Mouse (Mus musculus): Measurements from ENCODE around the gene Myo1b. TPM values are rescaled to one million over a fixed set of nuclear protein-coding genes. Genes with fewer than 3 reads are reported as not detected.

The Myo1b gene
- polyA plus RNA-seq, 1 experiment from 2014 or later, result 117 TPM

GRCm38 (mm10) chr1:51855541-51856244 is 60.2 kb downstream of the Myo1b start:
- ATAC-seq (ENCODE audit: insufficient read depth) (no peak), DNase-seq (peak; percentile 57)
- WGBS, result 33% methylated on average over 10 of the region's 10 CpGs
- Histone ChIP-seq H3K27me3 (ENCODE audit: insufficient read depth, low read length) (no peaks in the 10 kb centered on the region), H3K4me2 (no peak overlapping the region), H3K27ac (ENCODE audit: low read depth) (peak overlapping the region; percentile 30; the same call in 1 of the 2 replicates), H3K9ac (no peak overlapping the region), H3K36me3 (ENCODE audit: insufficient read depth) (peaks cover 11% of the 10 kb centered on the region; the same call in 1 of the 2 replicates), H3K4me1 (ENCODE audit: insufficient read depth) (peaks cover 6% of the 10 kb centered on the region), H3K4me3 (ENCODE audit: low read depth, low read length) (no peak overlapping the region), H3K9me3 (ENCODE audit: low read depth, low read length) (no peaks in the 10 kb centered on the region)
- no peak for TF ChIP-seq CTCF (IDR thresholded peaks at IDR 0.05; ENCODE audit: low read depth)

GRCm38 (mm10) chr1:51852314-51852713 is 63.6 kb downstream of the Myo1b start:
- peaks cover 13% of the 10 kb centered on the region for H3K4me1 ChIP-seq (ENCODE audit: insufficient read depth)
- H3K4me2 ChIP-seq, result no peak overlapping the region
- H3K9me3 ChIP-seq (ENCODE audit: low read depth, low read length), result no peaks in the 10 kb centered on the region
- no peak overlapping the region for H3K27ac ChIP-seq (ENCODE audit: low read depth)
- ATAC-seq (ENCODE audit: insufficient read depth), result peak; percentile 19; the same call in 1 of the 2 replicates
- no peak overlapping the region for H3K4me3 ChIP-seq (ENCODE audit: low read depth, low read length)
- no peak for TF ChIP-seq CTCF (IDR thresholded peaks at IDR 0.05; ENCODE audit: low read depth)
- H3K36me3 ChIP-seq (ENCODE audit: insufficient read depth), result peaks cover 3% of the 10 kb centered on the region; the same call in 1 of the 2 replicates
- WGBS, result 60% methylated on average over 5 of the region's 5 CpGs
- DNase-seq, result peak; percentile 59
- H3K27me3 ChIP-seq (ENCODE audit: insufficient read depth, low read length), result no peaks in the 10 kb centered on the region
- no peak overlapping the region for H3K9ac ChIP-seq

- Histone ChIP-seq H3K4me2 (peak overlapping the region; percentile 20; the same call in 1 of the 2 replicates), H3K27ac (ENCODE audit: low read depth) (peak overlapping the region; percentile 55)
These were observed 66.2 kb downstream of the Myo1b start for GRCm38 (mm10) chr1:51849570-51850211.

GRCm38 (mm10) chr1:51845264-51846036 is 70.4 kb downstream of the Myo1b start:
- no peak overlapping the region for H3K4me2 ChIP-seq
- H3K36me3 ChIP-seq (ENCODE audit: insufficient read depth), result no peaks in the 10 kb centered on the region
- H3K4me3 ChIP-seq (ENCODE audit: low read depth, low read length), result no peak overlapping the region
- H3K4me1 ChIP-seq (ENCODE audit: insufficient read depth), result peaks cover 10% of the 10 kb centered on the region; the same call in 1 of the 2 replicates
- ATAC-seq (ENCODE audit: insufficient read depth) (no peak), DNase-seq (no peak)
- H3K27me3 ChIP-seq (ENCODE audit: insufficient read depth, low read length), result no peaks in the 10 kb centered on the region
- H3K9ac ChIP-seq, result no peak overlapping the region
- H3K9me3 ChIP-seq (ENCODE audit: low read depth, low read length), result no peaks in the 10 kb centered on the region
- 75% methylated on average over 2 of the region's 2 CpGs for WGBS
- TF ChIP-seq CTCF (IDR thresholded peaks at IDR 0.05; ENCODE audit: low read depth), result no peak
- no peak overlapping the region for H3K27ac ChIP-seq (ENCODE audit: low read depth)

More at GRCm38 (mm10) chr1:51849570-51850211, 66.2 kb downstream of the Myo1b start:
- Histone ChIP-seq H3K4me1 (ENCODE audit: insufficient read depth) (peaks cover 8% of the 10 kb centered on the region; the same call in 1 of the 2 replicates), H3K27me3 (ENCODE audit: insufficient read depth, low read length) (no peaks in the 10 kb centered on the region), H3K4me3 (ENCODE audit: low read depth, low read length) (no peak overlapping the region), H3K9me3 (ENCODE audit: low read depth, low read length) (no peaks in the 10 kb centered on the region), H3K36me3 (ENCODE audit: insufficient read depth) (peaks cover 3% of the 10 kb centered on the region; the same call in 1 of the 2 replicates), H3K9ac (no peak overlapping the region)
- WGBS, result 37% methylated on average over 8 of the region's 8 CpGs
- TF ChIP-seq CTCF (IDR thresholded peaks at IDR 0.05; ENCODE audit: low read depth), result no peak
- ATAC-seq (ENCODE audit: insufficient read depth) (peak; percentile 50; the same call in 1 of the 2 replicates), DNase-seq (peak; percentile 67)

- Histone ChIP-seq H3K27ac (ENCODE audit: low read depth) (peak overlapping the region; percentile 38; the same call in 1 of the 2 replicates), H3K4me3 (ENCODE audit: low read depth, low read length) (no peak overlapping the region), H3K9ac (no peak overlapping the region), H3K27me3 (ENCODE audit: insufficient read depth, low read length) (no peaks in the 10 kb centered on the region), H3K9me3 (ENCODE audit: low read depth, low read length) (no peaks in the 10 kb centered on the region), H3K4me1 (ENCODE audit: insufficient read depth) (peaks cover 21% of the 10 kb centered on the region), H3K36me3 (ENCODE audit: insufficient read depth) (peaks cover 14% of the 10 kb centered on the region; the same call in 1 of the 2 replicates), H3K4me2 (no peak overlapping the region)
- DNase-seq (peak; percentile 43), ATAC-seq (ENCODE audit: insufficient read depth) (peak; percentile 51)
- TF ChIP-seq CTCF (IDR thresholded peaks at IDR 0.05; ENCODE audit: low read depth), result peak; percentile 53
- 62% methylated on average over 11 of the region's 11 CpGs for WGBS
These were observed 77.8 kb downstream of the Myo1b start for GRCm38 (mm10) chr1:51837845-51838623.

GRCm38 (mm10) chr1:51837311-51837710 is 78.6 kb downstream of the Myo1b start:
- Histone ChIP-seq H3K4me1 (ENCODE audit: insufficient read depth) (peaks cover 18% of the 10 kb centered on the region), H3K36me3 (ENCODE audit: insufficient read depth) (peaks cover 21% of the 10 kb centered on the region; the same call in 1 of the 2 replicates), H3K27me3 (ENCODE audit: insufficient read depth, low read length) (no peaks in the 10 kb centered on the region), H3K9me3 (ENCODE audit: low read depth, low read length) (no peaks in the 10 kb centered on the region), H3K4me3 (ENCODE audit: low read depth, low read length) (no peak overlapping the region), H3K27ac (ENCODE audit: low read depth) (no peak overlapping the region), H3K4me2 (no peak overlapping the region), H3K9ac (no peak overlapping the region)
- no peak for TF ChIP-seq CTCF (IDR thresholded peaks at IDR 0.05; ENCODE audit: low read depth)
- DNase-seq (no peak), ATAC-seq (ENCODE audit: insufficient read depth) (no peak)
- 27% methylated on average over 4 of the region's 4 CpGs for WGBS
